Mouse (Mus musculus) testis, adult 2 months (tissue): ENCODE data around the gene Gm21830. TPM values are rescaled to one million over a fixed set of nuclear protein-coding genes. Genes with fewer than 3 reads are reported as not detected.
"Not testable (repeated sequence)": the region's sequence is repeated elsewhere in the genome, so short reads cannot be mapped to it uniquely, and the experiment has no call there.

Source experiments
- H3K27ac ChIP-seq: fragments of 200-500 bp; 2 replicates; pipeline ENCODE4 v1.5.1; 2012; ENCODE audit warnings: low read depth, low read length; ENCODE audit not compliant: control insufficient read depth, insufficient read depth
- H3K27me3 ChIP-seq: fragments of 200-500 bp; 2 replicates; pipeline ENCODE4 v1.6.1; 2012; ENCODE audit warnings: mild to moderate bottlenecking, low read length, moderate library complexity; ENCODE audit not compliant: control insufficient read depth, insufficient read depth
- H3K36me3 ChIP-seq: fragments of 200-500 bp; 2 replicates; pipeline ENCODE4 v1.6.1; 2012; ENCODE audit warnings: mild to moderate bottlenecking, low read length; ENCODE audit not compliant: control insufficient read depth, insufficient read depth
- H3K4me1 ChIP-seq: fragments of 200-500 bp; 2 replicates; pipeline ENCODE4 v1.6.1; 2012; ENCODE audit warnings: low read length; ENCODE audit not compliant: control insufficient read depth, insufficient read depth
- H3K4me3 ChIP-seq: fragments of 200-500 bp; 2 replicates; pipeline ENCODE4 v1.5.1; 2012; ENCODE audit warnings: low read depth, mild to moderate bottlenecking, low read length, moderate library complexity, mixed read lengths; ENCODE audit not compliant: control insufficient read depth
- CTCF ChIP-seq: fragments of 200-500 bp; IDR thresholded peaks from 2 replicates; pipeline ENCODE4 v1.5.1; 2012; ENCODE audit warnings: low read depth, mild to moderate bottlenecking, inconsistent platforms, low read length, moderate library complexity; ENCODE audit not compliant: control insufficient read depth, insufficient read depth, insufficient replicate concordance
- POLR2A ChIP-seq: fragments of 200-500 bp; IDR thresholded peaks from 2 replicates; pipeline ENCODE4 v1.6.1; 2012; ENCODE audit warnings: low read depth, mild to moderate bottlenecking, inconsistent platforms, low read length, moderate library complexity; ENCODE audit not compliant: control insufficient read depth
- polyA plus RNA-seq: library from polyadenylated mRNA; depleted of rRNA; stranded (reverse); fragments of >200 nt; gene quantifications from 2 replicates; pipeline ENCODE4 v1.2.3, GENCODE M21; 2012; rRNA removed

Gm21830 gene
- polyA plus RNA-seq, 1 experiment, result not detected

GRCm38 (mm10) chr2:67446772-67447171, 33.2 kb downstream of the Gm21830 start:
- Histone ChIP-seq H3K36me3 (no peaks in the 10 kb centered on the region), H3K27me3 (no peaks in the 10 kb centered on the region)
- TF ChIP-seq POLR2A (no peak), CTCF (no peak)

GRCm38 (mm10) chr2:67447206-67447605, 33.7 kb downstream of the Gm21830 start:
- no peak overlapping the region for H3K27ac ChIP-seq
- H3K4me1 ChIP-seq, result no peaks in the 10 kb centered on the region
- no peaks in the 10 kb centered on the region for H3K36me3 ChIP-seq
- no peak for TF ChIP-seq POLR2A
- TF ChIP-seq CTCF, result no peak
- no peak overlapping the region for H3K4me3 ChIP-seq
- H3K27me3 ChIP-seq, result no peaks in the 10 kb centered on the region

More at GRCm38 (mm10) chr2:67446772-67447171, 33.2 kb downstream of the Gm21830 start:
- H3K27ac ChIP-seq, result no peak overlapping the region
- H3K4me1 ChIP-seq, result no peaks in the 10 kb centered on the region
- H3K4me3 ChIP-seq, result no peak overlapping the region

- Histone ChIP-seq H3K4me3 (no peak overlapping the region), H3K36me3 (no peaks in the 10 kb centered on the region), H3K27me3 (no peaks in the 10 kb centered on the region), H3K27ac (no peak overlapping the region), H3K4me1 (no peaks in the 10 kb centered on the region)
- TF ChIP-seq CTCF, result no peak
Measured at GRCm38 (mm10) chr2:67460857-67461256, 47.3 kb downstream of the Gm21830 start.

- Histone ChIP-seq H3K27me3 (no peaks in the 10 kb centered on the region), H3K4me3 (no peak overlapping the region), H3K36me3 (no peaks in the 10 kb centered on the region), H3K27ac (no peak overlapping the region), H3K4me1 (no peaks in the 10 kb centered on the region)
- TF ChIP-seq CTCF (no peak), POLR2A (no peak)
Measured at GRCm38 (mm10) chr2:67467036-67467435, 53.5 kb downstream of the Gm21830 start.

DNA sequence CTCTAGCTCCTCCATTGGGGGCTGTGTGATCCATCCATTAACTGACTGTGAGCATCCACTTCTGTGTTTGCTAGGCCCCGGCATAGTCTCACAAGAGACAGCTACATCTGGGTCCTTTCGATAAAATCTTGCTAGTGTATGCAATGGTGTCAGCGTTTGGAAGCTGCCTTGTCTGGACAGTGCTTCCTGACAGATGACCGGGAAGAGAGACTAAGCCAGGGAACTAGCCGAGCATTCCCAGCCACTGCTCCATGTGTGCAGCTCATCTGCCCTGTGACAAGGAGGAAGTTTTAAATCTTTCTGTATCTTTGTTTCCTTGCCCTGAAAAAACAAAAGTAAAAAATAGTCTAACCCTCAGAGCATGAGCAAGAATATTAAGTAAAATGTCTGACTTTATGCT, 56.5 kb downstream of the Gm21830 start:
- H3K27me3 ChIP-seq, H3K36me3 ChIP-seq, H3K27ac ChIP-seq, H3K4me3 ChIP-seq, H3K4me1 ChIP-seq: not testable (repeated sequence)

GRCm38 (mm10) chr2:67477753-67478152, 64.2 kb downstream of the Gm21830 start:
- TF ChIP-seq POLR2A (no peak), CTCF (no peak)
- no peak overlapping the region for H3K27ac ChIP-seq
- no peaks in the 10 kb centered on the region for H3K4me1 ChIP-seq
- H3K27me3 ChIP-seq, result no peaks in the 10 kb centered on the region
- no peaks in the 10 kb centered on the region for H3K36me3 ChIP-seq
- H3K4me3 ChIP-seq, result no peak overlapping the region

- H3K4me1 ChIP-seq, result no peaks in the 10 kb centered on the region
- H3K27me3 ChIP-seq, result no peaks in the 10 kb centered on the region
Measured at GRCm38 (mm10) chr2:67481051-67481450, 67.5 kb downstream of the Gm21830 start.

More at GRCm38 (mm10) chr2:67481051-67481450, 67.5 kb downstream of the Gm21830 start:
- no peaks in the 10 kb centered on the region for H3K36me3 ChIP-seq
- no peak overlapping the region for H3K27ac ChIP-seq
- TF ChIP-seq POLR2A, result no peak
- TF ChIP-seq CTCF, result no peak
- no peak overlapping the region for H3K4me3 ChIP-seq

Other genes with a start within 250 kb of the Gm21830 start
- not detected in 2 replicates for gene Gm26727, start 19.5 kb downstream of the Gm21830 start, polyA plus RNA-seq
- 0.01 TPM in 1 of 2 replicates, not detected in the other for gene Xirp2, start 32.3 kb downstream of the Gm21830 start, polyA plus RNA-seq
- 0.36 and 0.40 TPM in 2 replicates for gene B3galt1, start 152.1 kb downstream of the Gm21830 start, polyA plus RNA-seq